Mouse (Mus musculus) induced T-regulatory cell, adult 2 months (primary cell): ENCODE data around the gene Grpr.

Experiments
- DNase-seq: peaks from one replicate; pipeline ENCODE4 v3.0.0-alpha.2; 2012; ENCODE audit warnings: low read depth

Grpr gene

DNA sequence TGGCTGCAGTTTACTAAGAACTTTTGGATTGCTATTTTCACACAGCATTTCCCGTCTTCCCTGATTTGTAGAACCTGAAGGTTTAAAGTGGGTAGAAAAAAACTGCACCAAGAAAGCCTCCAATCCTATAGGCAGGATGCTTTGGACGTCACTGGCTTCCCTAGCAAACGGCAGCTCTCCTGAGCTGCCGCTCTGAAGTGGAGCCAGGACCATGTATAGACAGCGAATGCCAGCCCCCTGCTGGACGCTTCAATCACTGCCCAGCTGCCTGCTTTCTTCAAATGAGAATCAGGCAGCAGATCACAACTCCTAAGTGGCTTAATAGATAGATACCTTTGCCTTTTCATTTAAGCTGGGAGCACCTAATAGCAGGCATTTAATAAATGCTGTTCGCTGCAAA lies at the start of gene Grpr:
Gene Grpr, minus strand, starts transcription at position 12 of the 400 bp plus-strand sequence.
- DNase-seq: peak; percentile 20

DNA sequence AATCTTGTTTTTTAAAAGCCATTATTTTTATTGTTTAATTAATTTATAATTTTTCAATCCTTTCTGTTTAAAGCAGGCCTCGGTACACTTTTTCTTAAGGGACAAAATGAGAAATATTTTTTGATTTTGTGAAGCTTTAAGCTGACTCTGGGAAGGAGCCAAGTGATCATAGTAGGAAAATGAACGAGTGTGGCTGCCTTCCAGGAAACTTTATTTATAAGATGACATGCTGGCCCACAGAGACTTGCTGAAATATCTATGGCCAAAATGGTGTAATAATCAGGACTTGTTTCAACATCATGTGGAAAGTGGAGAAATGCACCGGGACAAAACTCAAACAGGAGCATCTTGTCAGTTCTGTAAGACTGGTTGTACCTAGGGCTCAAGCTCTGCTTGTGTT lies 11.0 kb upstream of the Grpr start:
- no peak for DNase-seq

DNA sequence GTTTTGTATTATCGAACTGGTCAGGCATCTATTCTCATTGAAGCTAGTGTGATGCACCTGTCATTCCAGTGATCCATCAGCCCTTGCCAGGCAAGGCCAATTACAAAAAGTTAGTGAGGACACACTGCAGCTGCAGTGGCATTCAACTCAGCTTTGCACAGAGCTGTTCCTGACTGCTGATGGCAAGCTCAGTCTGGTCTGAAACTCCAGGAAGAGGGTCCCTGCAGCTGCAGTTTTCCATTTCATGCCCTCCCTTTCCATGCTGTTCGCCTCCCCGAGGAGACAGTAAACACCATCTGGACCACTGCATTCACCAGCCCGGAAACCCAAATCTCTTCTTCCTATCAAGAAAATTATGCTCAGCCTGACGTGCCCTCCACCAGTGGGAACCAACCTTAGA lies 2.4 kb downstream of the Grpr start:
- DNase-seq: no peak

DNA sequence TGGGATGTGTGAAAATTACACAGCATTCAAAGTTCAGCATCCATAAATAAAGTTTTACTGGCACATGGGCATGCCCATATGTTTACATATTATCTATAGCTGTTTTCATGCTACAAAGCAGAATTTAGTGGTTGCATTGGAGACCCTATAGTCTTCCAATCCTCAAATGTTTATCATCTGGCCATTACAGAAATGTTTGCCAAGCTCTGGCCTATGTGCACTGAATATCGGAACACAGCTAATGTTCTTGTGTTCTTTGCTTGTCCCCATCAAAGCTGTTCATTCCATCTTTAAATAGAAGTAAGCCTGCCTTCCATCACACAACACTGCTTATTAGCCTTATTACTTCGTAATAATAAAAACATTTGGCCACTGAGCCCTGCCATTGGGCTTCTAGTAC lies 16.6 kb downstream of the Grpr start:
- DNase-seq: no peak

DNA sequence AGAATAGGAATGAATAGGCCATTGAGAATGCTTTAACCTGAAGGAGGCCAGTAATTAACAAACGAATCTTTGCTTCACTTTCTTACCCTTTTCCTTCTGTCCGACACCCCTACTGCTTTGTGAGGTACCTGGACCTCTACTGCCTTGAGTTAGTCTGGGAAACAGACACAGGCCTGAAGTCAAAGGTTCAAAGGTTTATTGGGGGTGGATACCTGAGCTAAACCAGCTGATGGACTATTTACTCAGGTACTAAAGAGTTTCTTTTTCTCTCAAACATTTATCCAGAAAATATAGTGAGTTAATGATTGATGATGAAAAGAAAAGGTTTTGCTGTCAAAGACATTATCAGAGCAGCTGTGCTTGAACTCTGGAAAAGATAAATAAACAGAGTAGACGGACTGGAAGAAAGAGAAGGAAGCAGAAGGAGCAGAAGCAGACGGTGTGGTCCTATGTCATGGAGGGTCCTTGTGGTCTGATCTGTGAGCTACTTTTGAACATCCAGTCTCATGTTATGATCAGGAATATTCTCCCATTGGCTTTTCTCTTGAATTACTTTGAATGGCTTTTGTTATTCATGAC lies 30.4 kb downstream of the Grpr start:
- no peak for DNase-seq

DNA sequence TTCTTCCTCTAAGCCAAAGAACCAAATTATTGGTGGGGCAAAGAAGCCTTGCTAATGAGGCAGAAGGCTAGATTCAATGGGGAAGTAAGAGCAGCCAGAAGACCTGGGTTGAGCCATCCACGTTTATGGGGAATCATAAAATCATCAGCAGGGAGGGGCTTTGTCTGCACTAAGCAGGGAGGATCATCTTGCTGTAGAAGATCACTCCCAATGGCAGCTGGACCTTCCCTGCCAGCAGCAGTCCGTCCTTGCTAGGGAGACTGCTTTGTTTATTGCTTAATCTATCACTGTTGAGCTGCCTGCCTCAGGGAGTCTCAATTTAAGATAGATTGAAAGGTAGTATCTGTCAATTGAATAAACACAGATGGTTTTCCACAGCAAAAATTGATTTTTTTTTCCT lies 37.7 kb downstream of the Grpr start:
- DNase-seq: no peak

DNA sequence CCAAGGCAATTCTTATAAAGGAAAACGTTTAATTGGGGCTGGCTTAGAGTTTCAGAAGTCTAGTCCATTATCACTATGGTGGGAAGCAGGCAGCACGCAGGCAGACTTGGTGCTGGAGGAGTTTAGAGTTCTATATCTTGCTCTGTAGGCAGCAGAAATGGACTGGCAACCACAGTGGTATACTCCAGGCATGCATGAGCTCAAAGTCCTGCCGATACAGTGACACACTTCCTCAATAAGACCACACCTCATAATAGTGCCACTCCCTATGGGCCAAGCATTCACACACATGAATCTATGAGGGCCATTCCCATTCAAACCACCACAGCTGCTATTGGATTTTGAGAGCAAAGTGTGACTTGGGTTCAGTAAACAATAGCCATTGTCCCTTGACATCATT lies 47.4 kb downstream of the Grpr start:
- no peak for DNase-seq
